In the genomic region with DNA sequence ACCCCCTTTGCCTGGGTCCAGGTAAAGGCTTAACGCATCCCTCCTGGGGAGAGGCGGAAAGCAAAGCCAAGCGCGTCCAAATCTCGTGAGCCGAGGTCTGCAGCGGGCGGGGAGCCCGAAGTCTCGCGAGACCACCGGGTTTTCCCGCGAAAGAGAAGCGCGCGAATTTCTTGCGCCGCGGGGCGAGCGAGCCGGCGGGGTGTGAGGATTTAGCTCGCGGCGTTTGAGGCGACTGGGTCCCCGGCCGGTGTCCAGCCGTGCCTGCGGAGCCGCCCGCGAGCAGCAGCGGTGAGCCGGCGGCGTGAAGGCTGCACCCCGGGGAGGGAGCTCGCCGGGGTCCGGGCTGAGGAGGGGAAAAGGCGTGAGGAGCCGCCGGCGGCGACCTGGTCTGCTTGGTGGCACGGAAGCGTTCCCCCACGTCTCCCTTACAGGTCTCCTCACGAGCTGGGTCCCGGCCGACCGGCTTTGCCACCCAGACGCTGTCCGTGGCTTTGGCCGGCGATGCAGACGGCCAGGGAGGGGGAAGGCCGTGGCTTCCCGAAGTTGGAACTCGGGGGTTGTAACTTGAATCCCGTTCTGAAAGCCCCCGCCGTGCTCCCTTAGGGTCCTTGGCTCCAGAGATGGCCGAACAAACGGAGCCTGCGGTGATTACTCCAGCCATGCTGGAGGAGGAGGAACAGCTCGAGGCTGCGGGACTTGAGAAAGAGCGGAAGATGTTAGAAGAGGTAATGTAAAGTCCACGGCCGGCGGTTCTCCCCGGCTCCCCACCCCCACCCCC, we compare ENCODE assay signal across 8 mouse cellular contexts. TPM values are rescaled to one million over a fixed set of nuclear protein-coding genes. Genes with fewer than 3 reads are reported as not detected.
DNase-seq lines count a peak whose midpoint lies in the region; ATAC-seq lines count a peak whose summit lies in the region.

A gene (plus strand): TSS at position 128 of the 778 bp plus-strand sequence.

- no peaks in the 10 kb centered on the region for H3K27me3 ChIP-seq in heart, embryonic 14.5 days (ENCODE audit: control insufficient read depth, insufficient read depth, low read length)
- H3K27me3 ChIP-seq in liver, embryonic 12.5 days (replicated peaks): no peaks in the 10 kb centered on the region
- no peaks in the 10 kb centered on the region; the same call in 1 of the 2 replicates for H3K27me3 ChIP-seq in splenic B cell, adult 2 months (ENCODE audit: control insufficient read depth, insufficient read depth, low read length, poor library complexity, severe bottlenecking)

- WGBS in heart, embryonic 14.5 days: under 1% methylated on average over 70 of the region's 76 CpGs
- WGBS in liver, embryonic 12.5 days (ENCODE audit: insufficient replicate concordance): under 1% methylated on average over 76 of the region's 76 CpGs

- H3K27ac ChIP-seq in brown adipose tissue, adult 24 weeks (replicated peaks; ENCODE audit: low read depth, low read length): no peak within 1 kb of the TSS
- H3K27ac ChIP-seq in heart, embryonic 14.5 days (replicated peaks in 1 of 2; ENCODE audit: control insufficient read depth in 1 of 2, insufficient read depth in 1 of 2, low read depth in 2 of 2, low read length in 2 of 2): peak within 1 kb of the TSS; percentile 19 to 55
- peak within 1 kb of the TSS; percentile 76 for H3K27ac ChIP-seq in liver, embryonic 12.5 days

- H3K4me2 ChIP-seq in heart, embryonic 14.5 days (ENCODE audit: low read length): peak within 1 kb of the TSS; percentile 93
- H3K4me2 ChIP-seq in liver, embryonic 12.5 days: peak within 1 kb of the TSS; percentile 98

- DNase-seq in kidney, postnatal 10 days: peak; percentile 93
- DNase-seq in naive thymus-derived CD4-positive, alpha-beta T cell, adult 2 months (ENCODE audit: low read depth): peak; percentile 93
- peak; percentile 93 for DNase-seq in splenic B cell, adult 2 months (ENCODE audit: low read depth, low spot score)

- peak within 1 kb of the TSS; percentile 70 for H3K4me3 ChIP-seq in brown adipose tissue, adult 24 weeks (ENCODE audit: insufficient read depth, low read depth, low read length)
- H3K4me3 ChIP-seq in heart, embryonic 14.5 days (ENCODE audit: control insufficient read depth in 1 of 2, insufficient read depth in 1 of 2, low read depth in 1 of 2, low read length in 2 of 2): peak within 1 kb of the TSS; percentile 81 to 84
- H3K4me3 ChIP-seq in liver, embryonic 12.5 days: peak within 1 kb of the TSS; percentile 84

- peak within 1 kb of the TSS; percentile 91 for H3K9ac ChIP-seq in heart, embryonic 14.5 days (ENCODE audit: low read length)
- peak within 1 kb of the TSS; percentile 94 for H3K9ac ChIP-seq in liver, embryonic 12.5 days

- ATAC-seq in CD4-positive, CD25-positive, alpha-beta regulatory T cell, adult 4 months: peak; percentile 95
- peak; percentile 93 for ATAC-seq in erythroid progenitor cell, adult 5-6 weeks (replicated peaks; ENCODE audit: low FRiP score, poor library complexity, severe bottlenecking)
- ATAC-seq in heart, embryonic 14.5 days (ENCODE audit: insufficient number of reproducible peaks, insufficient read depth, low FRiP score, low read depth): peak; percentile 73
- peak; percentile 86 for ATAC-seq in liver, embryonic 12.5 days

- no peaks in the 10 kb centered on the region; the same call in 1 of the 2 replicates for H3K4me1 ChIP-seq in brown adipose tissue, adult 24 weeks (ENCODE audit: control insufficient read depth, insufficient read depth, insufficient read length, low read length)
- peaks cover 0 to 9% of the 10 kb centered on the region in 2 experiments; a peak in 1 of 4 replicates for H3K4me1 ChIP-seq in heart, embryonic 14.5 days (ENCODE audit: control insufficient read depth in 2 of 2, insufficient read depth in 2 of 2, low read length in 2 of 2)
- peaks cover 31% of the 10 kb centered on the region for H3K4me1 ChIP-seq in liver, embryonic 12.5 days

- H3K36me3 ChIP-seq in heart, embryonic 14.5 days (ENCODE audit: control insufficient read depth, insufficient read depth, low read length): peaks cover 19% of the 10 kb centered on the region
- peaks cover 31% of the 10 kb centered on the region for H3K36me3 ChIP-seq in liver, embryonic 12.5 days
- no peaks in the 10 kb centered on the region for H3K36me3 ChIP-seq in splenic B cell, adult 2 months (ENCODE audit: control insufficient read depth, insufficient read depth, low read length, poor library complexity, severe bottlenecking)

- no peaks in the 10 kb centered on the region for H3K9me3 ChIP-seq in heart, embryonic 14.5 days (ENCODE audit: control insufficient read depth, low read length)
- no peaks in the 10 kb centered on the region for H3K9me3 ChIP-seq in liver, embryonic 12.5 days (replicated peaks)

RNA-seq across cellular contexts. Expression of the gene that starts here (rescaled TPM):
- 10 to 100 TPM; 17.6 to 18.3 TPM for polyA plus RNA-seq in CD4-positive, CD25-positive, alpha-beta regulatory T cell, adult 4 months (2017; shearing (Covaris generic))
- 0.21 and 2.5 TPM in 2 replicates for polyA plus RNA-seq in brown adipose tissue, adult 24 weeks (2012; ENCODE audit: insufficient read depth, insufficient read length, missing spikeins)
- 23.4 and 54.9 TPM in 2 replicates for total RNA-seq in erythroid progenitor cell, adult 5-6 weeks (2015; ENCODE audit: low replicate concordance)
- 22.5 and 36.1 TPM in 2 replicates for total RNA-seq in erythroid progenitor cell, adult 5-6 weeks (2017; ENCODE audit: low replicate concordance)
- polyA plus RNA-seq in heart, embryonic 14.5 days (2014; fragmentation: Nextera tagmentation; extraction: Ambion mirVana): 22.3 and 24.3 TPM in 2 replicates
- 44.5 and 45.8 TPM in 2 replicates for polyA plus RNA-seq in liver, embryonic 12.5 days (2016; fragmentation: Nextera tagmentation; extraction: Ambion mirVana)
